Mouse (Mus musculus): Measurements from ENCODE around the gene Arnt2. TPM values are rescaled to one million over a fixed set of nuclear protein-coding genes. Genes with fewer than 3 reads are reported as not detected.

The Arnt2 gene
- polyA plus RNA-seq, 1 experiment from 2014 or later: 27.8 TPM

- no peak for ATAC-seq (ENCODE audit: insufficient number of reproducible peaks, insufficient read depth, low FRiP score, low TSS enrichment)
- Histone ChIP-seq H3K36me3 (no peaks in the 10 kb centered on the region), H3K27me3 (no peaks in the 10 kb centered on the region), H3K4me3 (no peak overlapping the region), H3K27ac (no peak overlapping the region), H3K9ac (no peak overlapping the region), H3K4me2 (replicated peaks) (no peak overlapping the region), H3K9me3 (no peaks in the 10 kb centered on the region), H3K4me1 (no peaks in the 10 kb centered on the region)
Measured at GRCm38 (mm10) chr7:84421753-84422152, 11.8 kb upstream of the Arnt2 start.

GRCm38 (mm10) chr7:84421291-84421665, 11.3 kb upstream of the Arnt2 start:
- no peaks in the 10 kb centered on the region for H3K27me3 ChIP-seq
- H3K9ac ChIP-seq: no peak overlapping the region
- no peaks in the 10 kb centered on the region for H3K36me3 ChIP-seq
- H3K4me1 ChIP-seq: no peaks in the 10 kb centered on the region
- H3K9me3 ChIP-seq: no peaks in the 10 kb centered on the region
- no peak overlapping the region for H3K4me2 ChIP-seq (replicated peaks)
- H3K27ac ChIP-seq: no peak overlapping the region
- no peak overlapping the region for H3K4me3 ChIP-seq
- ATAC-seq (ENCODE audit: insufficient number of reproducible peaks, insufficient read depth, low FRiP score, low TSS enrichment): no peak

- Histone ChIP-seq H3K27me3 (no peaks in the 10 kb centered on the region), H3K4me1 (no peaks in the 10 kb centered on the region), H3K9me3 (no peaks in the 10 kb centered on the region), H3K36me3 (no peaks in the 10 kb centered on the region), H3K4me2 (replicated peaks) (no peak overlapping the region), H3K4me3 (no peak overlapping the region), H3K27ac (no peak overlapping the region), H3K9ac (no peak overlapping the region)
- 51% methylated on average over 3 of the region's 3 CpGs for WGBS
- ATAC-seq (ENCODE audit: insufficient number of reproducible peaks, insufficient read depth, low FRiP score, low TSS enrichment): no peak
Measured at GRCm38 (mm10) chr7:84420581-84421290, 10.8 kb upstream of the Arnt2 start.

GRCm38 (mm10) chr7:84417441-84417840, 7.5 kb upstream of the Arnt2 start:
- no peak overlapping the region for H3K9ac ChIP-seq
- no peak for ATAC-seq (ENCODE audit: insufficient number of reproducible peaks, insufficient read depth, low FRiP score, low TSS enrichment)
- H3K4me2 ChIP-seq (replicated peaks): no peak overlapping the region
- H3K4me3 ChIP-seq: no peak overlapping the region
- no peaks in the 10 kb centered on the region for H3K36me3 ChIP-seq
- H3K4me1 ChIP-seq: no peaks in the 10 kb centered on the region
- no peak overlapping the region for H3K27ac ChIP-seq
- H3K9me3 ChIP-seq: no peaks in the 10 kb centered on the region
- no peaks in the 10 kb centered on the region for H3K27me3 ChIP-seq

- 64% methylated on average over 8 of the region's 8 CpGs for WGBS
- no peak for ATAC-seq (ENCODE audit: insufficient number of reproducible peaks, insufficient read depth, low FRiP score, low TSS enrichment)
- Histone ChIP-seq H3K27me3 (no peaks in the 10 kb centered on the region), H3K9me3 (no peaks in the 10 kb centered on the region), H3K36me3 (no peaks in the 10 kb centered on the region), H3K4me2 (replicated peaks) (no peak overlapping the region), H3K4me1 (peaks cover 16% of the 10 kb centered on the region; the same call in 1 of the 2 replicates), H3K9ac (no peak overlapping the region), H3K4me3 (no peak overlapping the region), H3K27ac (no peak overlapping the region)
Measured at GRCm38 (mm10) chr7:84412570-84412969, 2.6 kb upstream of the Arnt2 start.

GRCm38 (mm10) chr7:84409241-84409895, 608 bp downstream of the Arnt2 start:
- Histone ChIP-seq H3K9ac (peak overlapping the region; percentile 84), H3K9me3 (no peaks in the 10 kb centered on the region), H3K4me3 (peak overlapping the region; percentile 70), H3K4me1 (peaks cover 16% of the 10 kb centered on the region; the same call in 1 of the 2 replicates), H3K4me2 (replicated peaks) (peak overlapping the region; percentile 73), H3K27me3 (no peaks in the 10 kb centered on the region), H3K36me3 (no peaks in the 10 kb centered on the region), H3K27ac (peak overlapping the region; percentile 85)
- 1% methylated on average over 39 of the region's 39 CpGs for WGBS
- peak; percentile 68 for ATAC-seq (ENCODE audit: insufficient number of reproducible peaks, insufficient read depth, low FRiP score, low TSS enrichment)

GRCm38 (mm10) chr7:84408282-84408681, 1.7 kb downstream of the Arnt2 start:
- Histone ChIP-seq H3K4me1 (peaks cover 16% of the 10 kb centered on the region; the same call in 1 of the 2 replicates), H3K9ac (no peak overlapping the region), H3K9me3 (no peaks in the 10 kb centered on the region), H3K4me2 (replicated peaks) (peak overlapping the region; percentile 73), H3K4me3 (no peak overlapping the region), H3K36me3 (no peaks in the 10 kb centered on the region), H3K27ac (no peak overlapping the region), H3K27me3 (no peaks in the 10 kb centered on the region)
- ATAC-seq (ENCODE audit: insufficient number of reproducible peaks, insufficient read depth, low FRiP score, low TSS enrichment): no peak
- 75% methylated on average over 5 of the region's 5 CpGs for WGBS

- no peak overlapping the region for H3K4me2 ChIP-seq (replicated peaks)
- no peak overlapping the region for H3K9ac ChIP-seq
- WGBS: 63% methylated on average over 5 of the region's 5 CpGs
- no peak overlapping the region for H3K27ac ChIP-seq
- H3K36me3 ChIP-seq: no peaks in the 10 kb centered on the region
- no peak for ATAC-seq (ENCODE audit: insufficient number of reproducible peaks, insufficient read depth, low FRiP score, low TSS enrichment)
- no peaks in the 10 kb centered on the region for H3K4me1 ChIP-seq
- H3K27me3 ChIP-seq: no peaks in the 10 kb centered on the region
- no peak overlapping the region for H3K4me3 ChIP-seq
- no peaks in the 10 kb centered on the region for H3K9me3 ChIP-seq
Measured at GRCm38 (mm10) chr7:84403371-84403770, 6.6 kb downstream of the Arnt2 start.

GRCm38 (mm10) chr7:84401641-84402455, 8.1 kb downstream of the Arnt2 start:
- no peaks in the 10 kb centered on the region for H3K27me3 ChIP-seq
- no peak overlapping the region for H3K4me3 ChIP-seq
- ATAC-seq (ENCODE audit: insufficient number of reproducible peaks, insufficient read depth, low FRiP score, low TSS enrichment): 0 out of 2 replicates have a peak, but pooled peaks have one; percentile 30
- H3K4me1 ChIP-seq: peaks cover 6% of the 10 kb centered on the region; the same call in 1 of the 2 replicates
- no peaks in the 10 kb centered on the region for H3K9me3 ChIP-seq
- H3K27ac ChIP-seq: no peak overlapping the region
- 52% methylated on average over 9 of the region's 9 CpGs for WGBS
- no peak overlapping the region for H3K4me2 ChIP-seq (replicated peaks)
- H3K36me3 ChIP-seq: no peaks in the 10 kb centered on the region
- no peak overlapping the region for H3K9ac ChIP-seq

- H3K9ac ChIP-seq: no peak overlapping the region
- H3K27ac ChIP-seq: no peak overlapping the region
- H3K4me1 ChIP-seq: peaks cover 6% of the 10 kb centered on the region; the same call in 1 of the 2 replicates
- H3K4me3 ChIP-seq: no peak overlapping the region
- WGBS: 60% methylated on average over 1 of the region's 1 CpGs
- no peaks in the 10 kb centered on the region for H3K9me3 ChIP-seq
- no peaks in the 10 kb centered on the region for H3K36me3 ChIP-seq
- no peak overlapping the region for H3K4me2 ChIP-seq (replicated peaks)
- no peaks in the 10 kb centered on the region for H3K27me3 ChIP-seq
- ATAC-seq (ENCODE audit: insufficient number of reproducible peaks, insufficient read depth, low FRiP score, low TSS enrichment): no peak
Measured at GRCm38 (mm10) chr7:84397320-84397719, 12.7 kb downstream of the Arnt2 start.

GRCm38 (mm10) chr7:84396581-84396980, 13.4 kb downstream of the Arnt2 start:
- ATAC-seq (ENCODE audit: insufficient number of reproducible peaks, insufficient read depth, low FRiP score, low TSS enrichment): no peak
- no peak overlapping the region for H3K27ac ChIP-seq
- no peaks in the 10 kb centered on the region for H3K27me3 ChIP-seq
- no peak overlapping the region for H3K9ac ChIP-seq
- no peak overlapping the region for H3K4me3 ChIP-seq
- H3K4me2 ChIP-seq (replicated peaks): no peak overlapping the region
- no peaks in the 10 kb centered on the region for H3K9me3 ChIP-seq
- peaks cover 6% of the 10 kb centered on the region; the same call in 1 of the 2 replicates for H3K4me1 ChIP-seq
- no peaks in the 10 kb centered on the region for H3K36me3 ChIP-seq
- whole genome bisulfite sequencing: 94% methylated on average over 3 of the region's 3 CpGs

GRCm38 (mm10) chr7:84387826-84388225, 22.1 kb downstream of the Arnt2 start:
- Histone ChIP-seq H3K9me3 (no peaks in the 10 kb centered on the region), H3K27me3 (no peaks in the 10 kb centered on the region), H3K9ac (no peak overlapping the region), H3K4me1 (no peaks in the 10 kb centered on the region), H3K36me3 (no peaks in the 10 kb centered on the region), H3K27ac (no peak overlapping the region), H3K4me2 (replicated peaks) (no peak overlapping the region), H3K4me3 (no peak overlapping the region)
- no peak for ATAC-seq (ENCODE audit: insufficient number of reproducible peaks, insufficient read depth, low FRiP score, low TSS enrichment)
- WGBS: 71% methylated on average over 3 of the region's 3 CpGs
